Comparison of ENCODE assay signal across 15 mouse cellular contexts in the genomic region with DNA sequence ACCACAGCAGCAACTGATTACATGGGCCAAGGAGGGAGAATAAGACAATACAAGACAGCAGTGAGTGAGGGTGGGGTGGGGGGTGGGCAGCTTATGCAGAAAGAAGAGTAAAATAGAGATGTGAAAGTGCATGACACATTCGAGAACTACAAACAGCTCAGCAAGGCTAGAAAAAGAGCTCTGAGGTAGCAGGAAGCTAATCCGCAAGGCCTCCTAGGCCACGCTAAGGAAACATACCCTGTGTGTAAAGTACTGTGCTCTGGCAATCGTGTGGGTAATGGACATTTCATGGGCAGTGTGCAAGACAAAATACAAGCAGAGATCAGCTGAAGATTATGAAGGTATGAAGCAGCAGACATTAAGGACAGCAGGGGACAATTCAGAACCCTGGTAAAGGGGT. TPM values are rescaled to one million over a fixed set of nuclear protein-coding genes. Genes with fewer than 3 reads are reported as not detected.
A peak's percentile ranks its signal among the peaks of the same experiment; 100 is the strongest.
DNase-seq lines count a peak whose midpoint lies in the region; ATAC-seq and TF ChIP-seq lines count a peak whose summit lies in the region.
"Had no signal": no experiment of that assay in that cellular context is flagged by ENCODE, and none has a peak within 500 bp of the region (broad histone marks: within the 10 kb centered on the region; RNA-seq: fewer than 3 reads in every experiment).

No protein-coding gene starts in this region.

- peaks cover 15% of the 10 kb centered on the region for H3K4me1 ChIP-seq in hindbrain, embryonic 16.5 days (ENCODE audit: control insufficient read depth, insufficient read depth, low read depth, low read length)
- peaks cover 47% of the 10 kb centered on the region for H3K4me1 ChIP-seq in hindbrain, embryonic 13.5 days (replicated peaks)
- peaks cover 12% of the 10 kb centered on the region for H3K4me1 ChIP-seq in stomach, embryonic 16.5 days (ENCODE audit: control insufficient read depth, insufficient read depth, low read length)
- no peaks in the 10 kb centered on the region for H3K4me1 ChIP-seq in stomach, postnatal 0 days (replicated peaks; ENCODE audit: control insufficient read depth, insufficient read depth)
- H3K4me1 ChIP-seq in liver, embryonic 15.5 days (replicated peaks): peaks cover 49% of the 10 kb centered on the region

- no peaks in the 10 kb centered on the region for H3K27me3 ChIP-seq in hindbrain, embryonic 16.5 days (replicated peaks; ENCODE audit: control insufficient read depth, insufficient read depth, low read length)
- H3K27me3 ChIP-seq in hindbrain, embryonic 13.5 days: no peaks in the 10 kb centered on the region
- H3K27me3 ChIP-seq in stomach, embryonic 16.5 days (ENCODE audit: control insufficient read depth, insufficient read depth, low read length): no peaks in the 10 kb centered on the region
- H3K27me3 ChIP-seq in stomach, postnatal 0 days (ENCODE audit: control insufficient read depth, insufficient read depth, low read length): no peaks in the 10 kb centered on the region
- no peaks in the 10 kb centered on the region for H3K27me3 ChIP-seq in liver, embryonic 15.5 days
- H3K27me3 ChIP-seq: embryonic facial prominence, embryonic 12.5 days; neural tube, embryonic 12.5 days had no signal

- no peak overlapping the region for H3K4me3 ChIP-seq in hindbrain, embryonic 16.5 days (ENCODE audit: low read length)
- no peak overlapping the region for H3K4me3 ChIP-seq in hindbrain, embryonic 13.5 days
- H3K4me3 ChIP-seq in stomach, embryonic 16.5 days (replicated peaks; ENCODE audit: low read length): no peak overlapping the region
- H3K4me3 ChIP-seq in stomach, postnatal 0 days (ENCODE audit: low read depth, low read length): no peak overlapping the region
- no peak overlapping the region for H3K4me3 ChIP-seq in liver, embryonic 15.5 days (replicated peaks)
- H3K4me3 ChIP-seq: embryonic facial prominence, embryonic 12.5 days; neural tube, embryonic 12.5 days had no signal

- TF ChIP-seq CTCF in stomach, postnatal 0 days (IDR thresholded peaks at IDR 0.05; ENCODE audit: low read depth): no peak

- no peaks in the 10 kb centered on the region for H3K9me3 ChIP-seq in hindbrain, embryonic 16.5 days (ENCODE audit: control insufficient read depth, low read length)
- H3K9me3 ChIP-seq in hindbrain, embryonic 13.5 days: no peaks in the 10 kb centered on the region
- no peaks in the 10 kb centered on the region for H3K9me3 ChIP-seq in stomach, embryonic 16.5 days (replicated peaks; ENCODE audit: control insufficient read depth, low read length)
- no peaks in the 10 kb centered on the region for H3K9me3 ChIP-seq in stomach, postnatal 0 days (ENCODE audit: control insufficient read depth, low read length)
- H3K9me3 ChIP-seq in liver, embryonic 15.5 days (replicated peaks): no peaks in the 10 kb centered on the region
- H3K9me3 ChIP-seq: embryonic facial prominence, embryonic 12.5 days; neural tube, embryonic 12.5 days had no signal

- no peak for TF ChIP-seq EP300 in stomach, postnatal 0 days (optimal IDR thresholded peaks at IDR 0.05)

- WGBS in hindbrain, embryonic 16.5 days: 81% methylated on average over 4 of the region's 4 CpGs
- WGBS in hindbrain, embryonic 13.5 days: 70% methylated on average over 4 of the region's 4 CpGs
- WGBS in stomach, embryonic 16.5 days: 66% methylated on average over 4 of the region's 4 CpGs
- WGBS in stomach, postnatal 0 days: 58% methylated on average over 4 of the region's 4 CpGs
- 46% methylated on average over 4 of the region's 4 CpGs for WGBS in liver, embryonic 15.5 days (ENCODE audit: insufficient replicate concordance)

- DNase-seq in stomach, postnatal 0 days (ENCODE audit: low spot score): no peak
- DNase-seq in gastrocnemius, postnatal 4 days (ENCODE audit: low spot score in 2 of 2): no peak
- DNase-seq: adrenal gland, postnatal 14 days; cerebellum, adult 8-10 months; kidney, postnatal 4 days; thymus, postnatal 4 days had no signal

- no peak overlapping the region for H3K4me2 ChIP-seq in hindbrain, embryonic 16.5 days (ENCODE audit: low read length)
- no peak overlapping the region for H3K4me2 ChIP-seq in hindbrain, embryonic 13.5 days
- no peak overlapping the region for H3K4me2 ChIP-seq in stomach, embryonic 16.5 days (ENCODE audit: low read depth, low read length)
- no peak overlapping the region for H3K4me2 ChIP-seq in stomach, postnatal 0 days (replicated peaks; ENCODE audit: low read depth)
- H3K4me2 ChIP-seq in liver, embryonic 15.5 days: no peak overlapping the region
- H3K4me2 ChIP-seq: embryonic facial prominence, embryonic 12.5 days; neural tube, embryonic 12.5 days had no signal

- 0 out of 2 replicates have a peak overlapping the region, but pooled peaks have one; percentile 3 for H3K9ac ChIP-seq in hindbrain, embryonic 16.5 days (ENCODE audit: low read depth, low read length)
- no peak overlapping the region for H3K9ac ChIP-seq in hindbrain, embryonic 13.5 days
- H3K9ac ChIP-seq in stomach, embryonic 16.5 days (ENCODE audit: low read length): 0 out of 2 replicates have a peak overlapping the region, but pooled peaks have one; percentile 0
- no peak overlapping the region for H3K9ac ChIP-seq in stomach, postnatal 0 days (ENCODE audit: low read length)
- H3K9ac ChIP-seq in liver, embryonic 15.5 days: no peak overlapping the region
- H3K9ac ChIP-seq: embryonic facial prominence, embryonic 12.5 days; liver, embryonic 14.5 days; neural tube, embryonic 12.5 days had no signal

- no peak for ATAC-seq in hindbrain, embryonic 16.5 days
- no peak for ATAC-seq in hindbrain, embryonic 13.5 days (ENCODE audit: low FRiP score)
- ATAC-seq in stomach, embryonic 16.5 days (ENCODE audit: insufficient read depth, low FRiP score): no peak
- ATAC-seq in stomach, postnatal 0 days (ENCODE audit: low FRiP score, low TSS enrichment): no peak
- no peak for ATAC-seq in liver, embryonic 15.5 days (ENCODE audit: insufficient read depth)
- no peak for ATAC-seq in erythroblast, adult 5-6 weeks (replicated peaks; ENCODE audit: low FRiP score, poor library complexity, severe bottlenecking)
- ATAC-seq: forebrain, embryonic 16.5 days had no signal

- no peak overlapping the region for H3K27ac ChIP-seq in hindbrain, embryonic 16.5 days (ENCODE audit: low read depth, low read length)
- no peak overlapping the region for H3K27ac ChIP-seq in hindbrain, embryonic 13.5 days
- no peak overlapping the region for H3K27ac ChIP-seq in stomach, embryonic 16.5 days (ENCODE audit: low read length)
- H3K27ac ChIP-seq in stomach, postnatal 0 days (replicated peaks): no peak overlapping the region
- H3K27ac ChIP-seq in liver, embryonic 15.5 days (replicated peaks): peak overlapping the region; percentile 53
- H3K27ac ChIP-seq: liver, embryonic 14.5 days; neural tube, embryonic 12.5 days had no signal

- no peaks in the 10 kb centered on the region for H3K36me3 ChIP-seq in hindbrain, embryonic 16.5 days (ENCODE audit: control insufficient read depth, insufficient read depth, low read length)
- H3K36me3 ChIP-seq in hindbrain, embryonic 13.5 days: no peaks in the 10 kb centered on the region; the same call in 1 of the 2 replicates
- H3K36me3 ChIP-seq in stomach, embryonic 16.5 days (ENCODE audit: control insufficient read depth, insufficient read depth, low read length): no peaks in the 10 kb centered on the region
- no peaks in the 10 kb centered on the region for H3K36me3 ChIP-seq in stomach, postnatal 0 days (ENCODE audit: control insufficient read depth, insufficient read depth, low read length)
- no peaks in the 10 kb centered on the region for H3K36me3 ChIP-seq in liver, embryonic 15.5 days (replicated peaks)
- H3K36me3 ChIP-seq: embryonic facial prominence, embryonic 12.5 days; neural tube, embryonic 12.5 days had no signal

RNA-seq across cellular contexts. Expression of a gene that starts 45.0 kb away (rescaled TPM):
- 46.5 and 52.2 TPM in 2 replicates for polyA plus RNA-seq in hindbrain, embryonic 16.5 days (2015; fragmentation: Nextera tagmentation; extraction: Ambion mirVana)
- 48.4 and 50.6 TPM in 2 replicates for polyA plus RNA-seq in hindbrain, embryonic 13.5 days (2015; fragmentation: Nextera tagmentation; extraction: Ambion mirVana)
- polyA plus RNA-seq in stomach, embryonic 16.5 days (2015; fragmentation: Nextera tagmentation; extraction: Ambion mirVana): 30.8 and 33.6 TPM in 2 replicates
- 16.9 and 19.1 TPM in 2 replicates for polyA plus RNA-seq in stomach, postnatal 0 days (2015; fragmentation: Nextera tagmentation; extraction: Ambion mirVana)
- 11.0 and 11.8 TPM in 2 replicates for polyA plus RNA-seq in liver, embryonic 15.5 days (2015; fragmentation: Nextera tagmentation; extraction: Ambion mirVana)
- total RNA-seq in gastrocnemius, postnatal 4 days (2021): 10 to 100 TPM; 17.6 to 20.1 TPM
- 5.9 and 8.5 TPM in 2 replicates for total RNA-seq in erythroblast, adult 5-6 weeks (2015; ENCODE audit: low replicate concordance)
- 4.8 and 6.3 TPM in 2 replicates for total RNA-seq in erythroblast, adult 5-6 weeks (2017; ENCODE audit: low replicate concordance)

Comparison
In these comparisons a context has a peak if more than half of its experiments do, and no peak if none do; other contexts are left out.
1. H3K9ac ChIP-seq: peak in hindbrain, embryonic 16.5 days (single experiment) and stomach, embryonic 16.5 days (single experiment); none in hindbrain, embryonic 13.5 days (single experiment), stomach, postnatal 0 days (single experiment) and liver, embryonic 15.5 days (single experiment).